Mouse (Mus musculus): ENCODE results near the gene Gm29666.

Gm29666 gene

GRCm38 (mm10) chr15:84919938-84920337 lies at the start of gene Gm29666:
Gene Gm29666 (minus strand): TSS chr15:84920038.
- DNase-seq (ENCODE audit: low spot score), result no peak

- DNase-seq (ENCODE audit: low spot score), result no peak
These were observed 48.7 kb upstream of the Gm29666 start for GRCm38 (mm10) chr15:84968534-84968933.

GRCm38 (mm10) chr15:84965575-84966360 lies 45.9 kb upstream of the Gm29666 start:
- DNase-seq (ENCODE audit: low spot score), result peak; percentile 77

- DNase-seq (ENCODE audit: low spot score), result no peak
These were observed 44.9 kb upstream of the Gm29666 start for GRCm38 (mm10) chr15:84964771-84965170.

- no peak for DNase-seq (ENCODE audit: low spot score)
These were observed 42.7 kb upstream of the Gm29666 start for GRCm38 (mm10) chr15:84962518-84962917.

- DNase-seq (ENCODE audit: low spot score), result no peak
These were observed 40.9 kb upstream of the Gm29666 start for GRCm38 (mm10) chr15:84960692-84961091.

- no peak for DNase-seq (ENCODE audit: low spot score)
These were observed 40.1 kb upstream of the Gm29666 start for GRCm38 (mm10) chr15:84959891-84960290.

- no peak for DNase-seq (ENCODE audit: low spot score)
These were observed 38.5 kb upstream of the Gm29666 start for GRCm38 (mm10) chr15:84958331-84958730.

GRCm38 (mm10) chr15:84957851-84958250 lies 38.0 kb upstream of the Gm29666 start:
- peak; percentile 46 for DNase-seq (ENCODE audit: low spot score)

GRCm38 (mm10) chr15:84953259-84953658 lies 33.4 kb upstream of the Gm29666 start:
- DNase-seq (ENCODE audit: low spot score), result no peak

GRCm38 (mm10) chr15:84950053-84950452 lies 30.2 kb upstream of the Gm29666 start:
- no peak for DNase-seq (ENCODE audit: low spot score)

- no peak for DNase-seq (ENCODE audit: low spot score)
These were observed 29.2 kb upstream of the Gm29666 start for GRCm38 (mm10) chr15:84948990-84949389.

GRCm38 (mm10) chr15:84944319-84944718 lies 24.5 kb upstream of the Gm29666 start:
- no peak for DNase-seq (ENCODE audit: low spot score)

- no peak for DNase-seq (ENCODE audit: low spot score)
These were observed 22.9 kb upstream of the Gm29666 start for GRCm38 (mm10) chr15:84942647-84943285.

- peak; percentile 21 for DNase-seq (ENCODE audit: low spot score)
These were observed 20.3 kb upstream of the Gm29666 start for GRCm38 (mm10) chr15:84940102-84940501.

- DNase-seq (ENCODE audit: low spot score), result no peak
These were observed 15.1 kb upstream of the Gm29666 start for GRCm38 (mm10) chr15:84934901-84935300.

- no peak for DNase-seq (ENCODE audit: low spot score)
These were observed 12.5 kb upstream of the Gm29666 start for GRCm38 (mm10) chr15:84932351-84932750.

GRCm38 (mm10) chr15:84925495-84926018 lies 5.7 kb upstream of the Gm29666 start:
- DNase-seq (ENCODE audit: low spot score), result peak; percentile 33

- DNase-seq (ENCODE audit: low spot score), result peak; percentile 86
These were observed 5.0 kb upstream of the Gm29666 start for GRCm38 (mm10) chr15:84924781-84925315.

GRCm38 (mm10) chr15:84923508-84924181 lies 3.8 kb upstream of the Gm29666 start:
- no peak for DNase-seq (ENCODE audit: low spot score)

- peak; percentile 99 for DNase-seq (ENCODE audit: low spot score)
These were observed 3.2 kb upstream of the Gm29666 start, which contains the start of gene Nup50 for GRCm38 (mm10) chr15:84922884-84923507. Gene Nup50 (plus strand): TSS chr15:84923411.

- no peak for DNase-seq (ENCODE audit: low spot score)
These were observed 6.6 kb downstream of the Gm29666 start for GRCm38 (mm10) chr15:84913201-84913600.
